Mouse (Mus musculus) spleen, postnatal 10 days (tissue): ENCODE measurements around the gene Rab8b.
A peak's percentile ranks its signal among the peaks of the same experiment; 100 is the strongest.
"Not testable (repeated sequence)": the region's sequence is repeated elsewhere in the genome, so short reads cannot be mapped to it uniquely, and the experiment has no call there.

Experiments
- DNase-seq, 2 experiments: peaks; one replicate each; pipeline ENCODE4 v3.0.0; 2021 to 2022; ENCODE audit warnings: low spot score in 2 of 2

The Rab8b gene

DNA sequence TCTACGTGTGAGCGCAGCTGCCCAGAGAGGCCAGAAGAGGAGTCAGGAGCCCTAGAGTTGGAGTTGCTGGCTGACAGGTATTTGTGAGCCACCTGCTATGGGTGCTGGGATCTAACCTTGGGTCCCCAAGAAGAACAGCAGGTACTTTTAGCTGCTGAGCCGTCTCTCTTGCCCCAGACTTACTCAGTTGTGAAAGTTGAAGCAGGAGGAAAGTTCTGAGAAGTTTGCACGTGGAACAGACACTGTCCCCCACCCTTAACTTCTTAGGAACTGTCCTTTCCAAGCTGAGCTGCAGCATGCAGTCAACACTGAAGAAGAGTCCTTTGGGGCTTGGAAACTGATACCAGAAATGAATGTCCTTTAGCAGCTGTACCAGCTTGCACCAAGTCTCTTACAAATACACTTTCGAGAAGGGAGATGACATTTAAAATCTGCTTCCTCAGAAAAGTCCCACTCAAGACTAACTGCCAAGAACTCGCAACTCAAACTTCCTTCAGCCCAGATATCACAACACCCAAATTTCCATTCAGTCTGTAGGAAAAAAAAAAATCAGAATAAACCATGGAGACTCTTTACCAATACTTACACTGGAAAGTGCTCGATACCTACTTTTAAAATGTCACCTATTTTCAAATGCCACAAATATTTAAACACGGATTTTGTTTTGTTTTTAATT lies 2.1 kb downstream of the Rab8b start:
- DNase-seq, result no peak

DNA sequence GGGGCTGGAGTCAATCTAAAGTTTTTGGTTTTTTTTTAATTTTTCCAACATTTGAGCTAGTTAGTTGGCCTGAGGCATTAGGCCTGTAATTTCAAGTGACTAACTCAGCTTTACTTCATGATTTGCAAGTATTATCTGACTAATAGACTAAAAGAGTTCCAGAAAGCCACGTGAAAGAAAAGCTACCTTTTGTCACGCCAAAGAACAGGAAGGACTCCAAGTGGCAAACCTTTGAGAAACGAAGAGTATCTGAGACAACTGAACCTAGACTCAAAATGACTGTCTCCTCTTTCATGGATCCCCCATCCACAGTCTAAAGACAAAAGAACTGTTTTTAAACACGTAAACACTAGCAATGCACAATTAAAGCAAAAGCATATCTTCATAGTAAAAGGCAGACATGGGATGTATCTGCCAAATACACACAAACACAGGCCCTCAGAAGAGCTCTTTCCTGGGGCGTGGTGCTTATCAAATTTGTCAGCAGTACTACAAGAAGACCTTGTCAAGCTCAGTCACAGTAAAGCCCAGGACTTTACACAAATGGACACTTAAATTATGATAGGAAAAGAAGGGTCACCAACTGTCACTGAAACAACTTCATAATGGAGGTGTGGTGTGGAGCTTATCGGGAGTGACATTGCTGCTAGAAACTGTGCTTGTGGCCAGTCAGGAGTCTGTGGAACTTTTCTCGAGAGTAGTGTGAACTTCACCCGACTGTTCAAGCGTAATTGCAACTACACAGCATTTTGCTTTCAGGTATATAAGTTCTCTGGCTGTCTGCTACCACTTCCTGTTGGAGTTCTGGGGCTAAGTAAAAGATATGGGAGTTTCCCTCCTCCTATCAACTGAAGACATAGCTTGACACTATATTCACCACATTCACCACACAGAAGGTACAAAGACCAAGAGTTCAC lies 3.4 kb downstream of the Rab8b start:
- DNase-seq, result peak; percentile 36 to 57

DNA sequence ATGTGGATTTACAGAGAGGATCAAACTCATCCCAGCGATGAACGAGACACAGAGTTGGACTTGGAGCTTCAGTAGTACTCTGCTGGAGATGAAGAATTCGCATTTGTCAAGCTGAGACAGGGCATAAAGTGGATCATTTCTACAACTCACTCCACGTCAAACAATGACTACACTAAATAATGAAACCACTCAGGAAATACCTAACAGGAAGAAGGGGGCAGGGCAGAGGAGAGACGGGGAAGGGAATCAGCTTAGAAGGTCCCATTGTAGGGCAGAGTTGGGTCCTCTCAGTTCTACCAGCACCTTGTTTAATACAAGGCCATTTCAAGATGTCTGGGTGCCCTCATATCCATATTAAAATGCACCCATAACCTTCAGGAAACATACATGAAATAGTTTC lies 4.1 kb downstream of the Rab8b start:
- DNase-seq, result no peak

DNA sequence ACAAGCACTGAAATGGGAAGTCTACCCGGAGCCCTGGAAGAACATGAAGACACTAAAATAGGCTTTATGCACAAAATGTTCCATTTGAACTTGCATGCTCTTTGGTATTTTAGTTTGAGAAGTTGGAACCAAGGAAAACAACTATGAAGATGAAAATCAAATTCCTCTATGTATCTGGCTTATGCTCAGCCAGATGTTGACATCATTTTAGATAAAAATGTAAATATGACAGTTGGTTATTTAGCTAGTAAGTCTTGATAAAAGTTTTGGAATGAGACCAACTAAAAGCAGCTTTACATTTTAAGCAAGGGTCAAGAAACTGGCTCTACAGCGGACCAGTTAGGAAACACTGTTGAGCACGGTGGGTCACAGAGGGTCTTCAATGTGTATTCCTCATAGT lies 4.9 kb downstream of the Rab8b start:
- no peak for DNase-seq

DNA sequence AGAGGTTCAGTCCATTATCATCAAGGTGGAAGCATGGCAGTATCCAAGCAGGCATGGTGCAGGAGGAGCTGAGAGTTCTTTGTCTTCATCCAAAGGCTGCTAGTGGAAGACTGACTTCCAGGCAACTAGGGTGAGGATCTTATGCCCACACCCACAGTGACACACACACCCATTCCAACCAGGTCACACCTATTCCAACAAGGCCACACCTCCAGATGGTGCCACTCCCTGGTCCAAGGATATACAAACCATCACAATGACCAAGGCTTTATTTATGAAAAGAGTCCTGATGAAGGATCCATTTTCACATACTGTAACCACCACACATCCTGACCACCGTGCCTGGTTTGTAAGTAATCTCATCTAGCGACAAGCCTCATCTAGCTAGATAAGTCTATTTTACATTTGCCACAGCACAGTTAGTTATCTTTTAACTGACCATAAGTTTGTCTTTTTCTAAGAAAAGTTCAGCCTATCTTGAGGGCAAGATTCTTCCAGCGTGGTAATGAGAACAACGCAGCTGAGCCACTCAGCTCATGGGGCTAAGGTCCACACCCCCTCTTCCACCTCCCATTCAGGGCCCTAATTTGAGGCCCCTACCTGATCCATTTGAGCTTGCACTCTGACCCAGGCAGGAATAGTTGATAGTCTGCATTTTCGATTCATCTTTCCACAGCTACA lies 6.1 kb downstream of the Rab8b start:
- not testable (repeated sequence) for DNase-seq

DNA sequence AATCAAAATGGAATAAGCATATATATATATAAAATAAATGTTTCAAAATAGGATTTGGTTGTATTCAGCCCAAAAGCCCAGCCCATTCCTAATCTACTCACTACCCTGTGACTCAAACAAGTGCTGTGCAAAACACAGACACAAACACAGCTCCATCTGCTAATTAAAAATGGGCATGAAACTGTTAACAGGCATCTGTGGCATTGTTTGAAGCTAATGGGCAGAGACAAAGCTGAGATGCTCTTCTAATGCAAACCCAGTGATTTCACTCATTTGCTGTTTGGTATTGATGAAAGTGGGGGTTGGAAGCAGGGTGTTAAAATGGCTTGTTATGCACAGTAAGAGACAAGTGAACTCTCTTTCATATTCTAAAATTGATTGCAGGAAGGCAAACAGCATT lies 7.2 kb downstream of the Rab8b start:
- no peak for DNase-seq

DNA sequence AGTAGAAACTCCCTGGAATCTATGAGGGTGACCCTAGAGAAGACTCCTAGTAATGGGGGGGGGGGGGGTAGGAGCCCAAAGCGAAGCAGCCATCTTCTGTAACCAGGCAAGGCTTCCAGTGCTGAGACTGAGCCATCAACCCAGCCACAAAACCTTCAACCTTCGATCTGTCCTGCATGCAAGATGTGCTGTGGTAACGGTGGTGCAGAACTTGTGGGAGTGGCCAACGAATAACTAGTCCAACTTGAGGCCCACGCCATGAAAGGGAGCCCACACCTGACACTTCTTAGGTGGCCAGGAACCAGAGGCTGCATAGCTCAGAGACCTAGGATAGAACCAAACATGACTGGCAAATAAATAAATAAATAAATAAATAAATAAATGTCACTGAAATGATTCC lies 8.8 kb downstream of the Rab8b start:
- DNase-seq, result no peak

DNA sequence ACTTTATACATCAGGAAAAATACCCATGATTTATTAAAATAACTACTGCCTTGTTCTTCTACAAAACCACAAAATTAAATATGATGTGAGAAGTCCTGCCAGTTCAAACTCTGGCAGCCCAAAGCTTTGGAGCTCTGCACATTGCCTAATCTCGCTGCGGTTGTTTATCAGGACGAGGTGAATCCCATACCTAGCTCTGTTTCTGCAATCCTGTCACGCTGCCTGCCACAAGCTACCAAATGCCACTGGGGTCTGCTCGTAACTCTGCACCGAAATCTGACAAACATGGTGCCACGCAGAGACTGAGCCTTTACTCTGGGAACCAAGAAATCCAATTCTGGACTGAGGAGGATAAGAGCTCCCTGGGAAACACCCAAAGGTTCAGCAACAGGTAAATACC lies 9.6 kb downstream of the Rab8b start:
- no peak for DNase-seq

DNA sequence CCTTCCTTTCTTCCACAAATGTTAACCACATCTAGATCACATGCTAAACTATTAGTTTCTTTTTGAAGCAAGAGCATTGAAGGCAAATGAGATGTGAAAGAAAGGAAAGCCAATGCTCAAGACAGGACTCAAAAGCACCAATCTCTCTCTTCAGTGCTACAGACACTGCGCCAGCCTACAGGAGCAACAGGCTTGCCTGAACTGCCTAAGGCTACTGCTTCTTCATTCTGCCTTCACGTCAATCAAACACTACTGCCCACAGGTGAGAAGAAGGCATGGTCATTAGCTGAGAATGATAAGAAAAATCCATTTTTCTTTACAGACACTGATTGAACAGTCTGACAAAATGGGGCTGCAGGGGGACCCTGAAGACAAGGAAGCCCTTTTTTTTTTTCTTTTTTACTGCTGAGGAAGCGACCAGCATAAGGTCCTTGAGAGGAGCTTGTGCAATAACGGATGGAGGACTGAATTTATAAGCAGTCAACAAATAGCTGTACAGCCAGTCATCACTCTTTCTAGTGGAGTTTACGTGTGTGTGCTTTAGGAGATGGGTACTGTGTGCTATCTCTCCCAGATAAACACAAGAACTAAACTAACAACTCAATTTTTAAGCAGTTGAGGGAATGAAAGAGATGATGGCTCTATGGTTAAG lies 11.6 kb downstream of the Rab8b start:
- DNase-seq, result no peak

DNA sequence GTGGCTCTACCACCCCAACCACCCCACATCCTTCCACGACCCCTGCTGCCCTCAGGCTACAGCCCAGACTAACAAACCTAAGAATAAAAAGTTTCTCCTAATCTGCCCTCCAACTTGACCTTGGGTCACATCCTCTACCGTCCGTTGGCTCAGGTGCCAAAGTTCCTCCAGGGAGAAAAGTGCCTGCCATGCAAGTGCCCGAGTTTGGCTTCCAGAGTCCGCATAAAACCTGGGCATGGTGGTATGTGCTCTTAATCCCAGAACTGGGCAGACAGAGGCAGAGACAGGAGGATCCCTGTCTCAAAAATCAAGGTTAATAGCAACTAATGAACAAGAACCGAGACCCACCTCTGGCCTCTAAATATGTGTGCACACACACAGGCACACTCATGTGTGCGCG lies 12.4 kb downstream of the Rab8b start:
- DNase-seq, result no peak

DNA sequence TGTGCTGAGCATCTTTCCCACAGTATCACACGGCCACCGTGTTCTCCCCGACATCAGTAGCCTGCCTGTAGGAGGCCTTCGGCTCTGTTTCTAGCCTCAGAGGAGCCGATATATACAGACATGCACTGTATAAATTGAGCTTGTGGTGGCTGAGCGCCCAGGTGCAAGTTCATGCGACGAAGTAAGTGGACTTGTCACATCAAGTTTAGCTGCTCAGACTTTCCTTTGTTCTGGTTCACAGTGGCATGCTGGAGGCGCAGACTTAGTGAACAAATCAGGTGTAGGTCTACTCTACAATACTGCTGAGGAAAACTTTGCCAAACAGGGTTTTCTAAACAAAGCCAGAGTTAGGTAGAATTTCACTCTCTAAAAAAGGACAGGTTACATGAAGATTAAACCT lies 13.5 kb downstream of the Rab8b start:
- DNase-seq, result no peak

DNA sequence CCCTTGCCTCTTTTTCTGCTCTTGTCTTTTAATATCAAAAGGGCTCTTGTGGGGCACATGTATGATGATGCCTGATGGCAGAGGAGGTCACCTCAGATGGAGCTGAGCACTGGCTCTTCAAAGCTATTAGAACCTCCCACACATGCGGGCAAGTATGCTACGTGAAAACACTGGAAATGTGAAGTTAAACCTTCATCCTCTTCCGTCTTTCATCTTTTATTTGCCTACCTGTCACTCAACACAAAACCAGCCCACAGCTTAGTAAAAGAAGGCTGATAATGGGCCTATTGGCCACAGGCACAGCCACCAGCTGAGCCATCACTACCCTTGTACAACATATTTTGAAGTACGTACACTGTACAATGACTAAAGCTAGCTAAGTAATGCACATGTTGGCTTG lies 20.0 kb downstream of the Rab8b start:
- no peak for DNase-seq

DNA sequence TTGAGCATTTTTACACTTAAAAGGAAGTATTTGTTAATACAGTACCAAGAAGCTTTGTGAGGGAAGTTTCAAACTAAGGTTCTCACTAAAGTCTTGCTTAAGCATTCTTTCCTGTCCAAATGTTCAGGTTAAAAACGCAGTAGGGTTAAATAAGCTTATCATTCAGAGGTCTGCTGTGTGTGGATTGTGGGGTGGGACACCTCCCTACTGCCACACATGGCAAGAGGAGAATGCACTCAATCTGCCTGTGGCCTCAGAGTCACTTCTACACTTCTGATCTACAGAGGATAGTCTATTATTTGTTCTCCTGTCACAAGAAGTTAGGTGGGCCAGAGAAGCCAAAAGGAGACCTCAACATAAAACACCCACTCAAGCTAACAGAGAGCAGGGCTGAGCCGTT lies 20.4 kb downstream of the Rab8b start:
- DNase-seq, result no peak

DNA sequence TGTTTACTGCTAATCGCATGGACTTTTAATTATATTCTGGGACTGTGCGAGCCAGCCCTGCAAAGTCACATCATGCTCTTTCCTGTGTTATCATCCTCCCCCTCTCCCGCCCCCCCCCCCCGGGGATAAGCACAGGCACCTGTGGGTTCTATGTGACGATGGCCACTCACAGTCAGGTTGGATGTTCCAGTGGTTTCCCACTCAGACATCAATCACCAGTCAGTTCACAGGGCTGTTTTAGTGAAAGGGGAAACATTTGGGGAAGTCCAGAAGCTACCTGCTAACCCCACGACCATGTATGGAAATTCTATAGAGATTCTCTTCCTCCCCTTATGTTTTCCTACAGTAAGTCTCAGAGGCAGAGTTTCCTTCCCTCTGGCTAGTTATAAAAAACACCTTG lies 21.6 kb downstream of the Rab8b start:
- DNase-seq, result no peak

DNA sequence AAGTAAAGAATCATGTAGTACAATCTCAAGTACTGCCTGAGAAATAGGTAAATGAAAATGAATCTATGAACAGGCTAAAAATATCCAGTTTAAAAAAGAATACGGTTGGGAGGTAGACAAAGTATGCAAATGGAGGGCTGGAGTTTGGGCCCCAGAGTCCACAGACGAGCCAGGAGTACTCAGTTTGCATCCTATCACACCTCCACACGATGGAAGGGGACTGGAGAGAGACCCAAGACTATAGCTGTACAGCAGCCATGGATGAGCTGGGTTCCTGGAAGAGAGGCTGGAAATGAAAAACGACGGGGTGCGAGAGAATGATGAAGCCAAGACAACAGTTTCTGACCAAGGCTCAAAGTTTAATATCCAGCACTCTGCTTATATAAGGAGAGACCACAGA lies 22.5 kb downstream of the Rab8b start:
- no peak for DNase-seq

DNA sequence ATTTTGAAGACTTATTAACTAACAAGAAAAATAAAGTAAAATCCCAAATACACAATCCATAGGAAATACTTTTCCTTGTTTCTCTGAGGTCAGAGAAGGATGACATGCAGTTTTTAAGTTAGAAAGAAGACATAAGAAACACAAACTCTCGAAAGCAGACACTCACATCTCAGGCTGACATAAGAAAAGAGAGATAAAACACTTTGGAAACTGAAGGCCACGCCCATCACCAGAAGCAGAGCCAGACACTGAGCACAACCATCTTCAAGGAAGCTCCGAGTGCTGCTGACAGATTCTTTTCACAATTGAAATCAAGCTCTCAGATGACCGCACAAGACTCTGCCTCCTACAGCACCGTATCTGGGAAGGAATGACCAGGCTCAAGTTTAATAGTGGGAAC lies 23.5 kb downstream of the Rab8b start:
- peak in 1 of 2 experiments; percentile 65 for DNase-seq

DNA sequence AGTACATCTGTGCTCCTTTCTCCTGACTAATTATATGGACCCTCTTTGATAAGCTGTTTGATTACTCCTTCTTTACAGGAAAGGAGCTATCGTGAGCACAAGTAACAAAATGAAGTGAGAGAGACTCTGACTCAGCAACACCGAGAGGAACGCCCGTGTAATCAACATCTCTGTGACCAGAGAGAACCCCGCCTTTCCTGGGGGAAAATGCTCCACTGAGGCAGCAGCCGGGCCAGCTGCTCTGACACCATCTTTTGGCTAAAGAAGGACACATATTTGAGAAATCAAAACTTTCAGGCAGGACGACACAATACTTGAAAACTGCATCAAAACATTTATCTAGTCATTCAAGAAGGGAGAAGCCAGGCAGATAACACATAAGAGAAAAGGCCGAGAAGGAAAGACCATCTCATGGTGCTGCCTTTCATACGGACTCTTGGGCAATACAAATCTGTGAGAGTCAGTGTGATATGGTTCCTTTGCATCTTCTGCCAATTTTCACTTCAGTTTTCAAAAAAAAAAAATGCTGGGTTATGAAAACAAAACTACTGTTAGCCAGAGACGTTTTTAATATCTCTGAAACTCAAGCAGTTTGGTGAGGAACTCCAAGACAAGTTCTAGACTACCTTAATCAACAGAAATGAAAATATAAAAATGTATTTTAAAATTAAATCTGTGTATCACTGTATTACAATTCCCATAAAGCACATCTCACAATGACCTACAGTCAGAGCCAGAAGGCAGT lies 24.3 kb downstream of the Rab8b start:
- peak in 1 of 2 experiments; percentile 49 for DNase-seq

DNA sequence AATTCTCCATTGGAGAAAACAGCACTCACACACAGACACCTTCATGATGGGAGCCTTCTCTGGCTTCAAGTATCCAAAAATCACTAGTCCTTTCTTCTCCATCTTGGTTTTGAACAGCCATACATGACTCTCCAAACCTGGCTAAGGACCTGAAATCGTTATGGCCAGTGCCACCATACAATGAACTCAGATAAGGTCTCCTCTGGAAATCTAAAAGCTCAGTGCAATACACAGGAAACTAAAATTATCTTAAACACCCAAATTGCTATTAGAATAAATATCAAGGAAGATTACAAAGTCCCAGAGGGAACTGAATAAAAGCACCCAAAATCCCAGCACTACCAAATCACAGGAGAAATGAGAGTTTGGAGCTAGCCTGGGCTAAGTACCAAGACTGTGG lies 25.1 kb downstream of the Rab8b start:
- DNase-seq, result no peak

DNA sequence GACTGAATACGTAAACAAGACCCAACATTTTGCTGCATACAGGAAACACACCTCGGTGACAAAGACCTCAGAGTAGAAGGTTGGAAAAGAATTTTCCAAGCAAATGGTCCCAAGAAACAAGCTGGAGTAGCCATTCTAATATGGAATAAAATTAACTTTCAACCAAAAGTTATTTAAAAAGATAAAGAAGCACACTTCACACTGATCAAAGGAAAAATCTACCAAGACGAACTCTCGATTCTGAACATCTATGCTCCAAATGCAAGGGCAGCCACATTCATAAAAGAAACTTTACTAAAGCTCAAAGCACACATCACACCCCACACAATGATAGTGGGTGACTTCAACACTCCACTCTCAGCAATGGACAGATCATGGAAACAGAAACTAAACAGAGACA lies 27.0 kb downstream of the Rab8b start:
- not testable (repeated sequence) for DNase-seq

DNA sequence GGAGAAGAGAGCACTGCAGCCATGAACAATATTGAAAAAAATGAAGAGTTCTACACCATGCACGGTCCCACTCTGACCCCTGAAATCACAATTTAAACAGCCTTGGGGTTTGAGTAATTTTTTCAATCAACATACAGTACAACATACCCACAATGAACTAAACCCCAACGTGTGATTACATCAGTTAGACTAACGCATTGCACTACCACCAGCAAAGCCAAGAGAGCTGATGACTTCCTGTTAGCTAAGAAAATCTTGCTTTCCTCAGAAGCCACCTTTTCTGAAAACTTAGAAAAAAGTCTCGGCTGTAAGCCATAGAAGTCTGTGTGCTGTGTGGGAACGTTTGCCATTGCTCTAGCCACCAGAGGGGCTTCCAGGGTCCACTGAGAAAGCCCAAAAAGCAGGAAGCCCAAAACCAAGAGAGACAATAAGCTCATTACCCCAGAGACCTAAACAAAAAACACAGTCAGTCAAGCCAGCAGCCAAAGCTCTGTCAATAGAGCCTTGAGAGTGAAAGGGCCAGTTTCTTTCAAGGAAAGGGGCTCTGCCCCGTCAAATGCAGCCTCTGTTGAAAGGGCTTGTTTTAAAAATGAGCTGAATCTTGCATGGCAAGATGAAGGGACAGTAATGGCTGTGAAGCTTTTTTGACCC lies 31.4 kb downstream of the Rab8b start:
- DNase-seq, result no peak

DNA sequence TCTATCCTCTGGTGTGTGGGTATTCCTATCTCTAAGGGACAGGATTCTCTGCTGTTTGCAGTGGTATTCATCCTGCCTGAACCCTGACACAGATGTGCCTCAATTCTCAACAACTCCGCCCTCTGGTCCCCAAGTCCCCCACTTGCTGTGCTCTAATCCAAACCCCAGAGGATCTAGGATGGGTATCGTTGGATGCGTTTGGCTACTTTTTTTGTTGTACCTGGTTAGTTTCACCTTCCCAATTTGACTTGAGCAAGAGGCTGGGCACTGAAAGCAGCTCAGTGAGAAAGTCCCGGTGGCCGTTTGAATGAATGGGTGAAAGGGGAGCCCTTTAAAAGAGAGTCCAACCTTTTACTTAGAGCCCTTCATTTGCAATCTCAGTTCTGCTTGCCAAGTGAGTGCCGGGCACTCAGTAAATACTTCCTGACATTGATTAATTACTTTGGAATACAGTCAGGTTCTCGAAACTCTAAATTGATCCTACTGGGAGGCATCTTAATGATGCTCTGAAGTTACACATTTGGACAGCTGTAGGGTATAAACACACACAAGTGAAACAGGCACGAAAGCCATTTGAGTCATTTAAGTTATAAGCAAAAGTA lies 32.1 kb downstream of the Rab8b start:
- DNase-seq, result no peak
